Mouse (Mus musculus) adrenal gland, adult (tissue): Measurements from ENCODE around the gene Ogfr.

Experiments used
- DNase-seq, 2 experiments: peaks; one replicate each; pipeline ENCODE4 v3.0.0; 2022 to 2023; ENCODE audit warnings: low spot score in 1 of 2; ENCODE audit not compliant: inconsistent age in 2 of 2

Ogfr gene

GRCm38 (mm10) chr2:180598157-180598705 lies 9.2 kb downstream of the Ogfr start:
- no peak for DNase-seq

- DNase-seq: no peak
These were observed 11.6 kb downstream of the Ogfr start for GRCm38 (mm10) chr2:180600569-180601021.

- DNase-seq: no peak
These were observed 15.7 kb downstream of the Ogfr start for GRCm38 (mm10) chr2:180604781-180605180.

- DNase-seq: no peak
These were observed 21.2 kb downstream of the Ogfr start for GRCm38 (mm10) chr2:180610283-180610682.

- DNase-seq: no peak
These were observed 22.8 kb downstream of the Ogfr start for GRCm38 (mm10) chr2:180611882-180612281.

- no peak for DNase-seq
These were observed 52.8 kb downstream of the Ogfr start for GRCm38 (mm10) chr2:180641576-180642554.

- no peak for DNase-seq
These were observed 53.7 kb downstream of the Ogfr start, which contains the start of gene Tcfl5 for GRCm38 (mm10) chr2:180642555-180643260. Tcfl5 (minus strand) TSS chr2:180642708.

GRCm38 (mm10) chr2:180643626-180644025 lies 54.6 kb downstream of the Ogfr start:
- DNase-seq: no peak
